Mouse (Mus musculus) ES-Bruce4 (cell line): ENCODE results near the gene Atxn1l. TPM values are rescaled to one million over a fixed set of nuclear protein-coding genes. Genes with fewer than 3 reads are reported as not detected.

ENCODE experiments used
- H3K27ac ChIP-seq: 2 replicates; pipeline ENCODE4 v1.5.1; 2012; ENCODE audit warnings: low read length, inconsistent platforms; ENCODE audit not compliant: insufficient read depth
- H3K27me3 ChIP-seq: 2 replicates; pipeline ENCODE4 v1.6.1; 2012; ENCODE audit warnings: mild to moderate bottlenecking, low read length, inconsistent platforms; ENCODE audit not compliant: control insufficient read depth, poor library complexity, insufficient read depth, severe bottlenecking
- H3K36me3 ChIP-seq: 2 replicates; pipeline ENCODE4 v1.6.1; 2012; ENCODE audit warnings: inconsistent platforms, mild to moderate bottlenecking, low read length, moderate library complexity; ENCODE audit not compliant: control insufficient read depth, poor library complexity, insufficient read depth, severe bottlenecking
- H3K4me1 ChIP-seq: one replicate; pipeline ENCODE4 v1.8.1; 2011; ENCODE audit warnings: low read length; ENCODE audit not compliant: control insufficient read depth, insufficient read depth
- H3K4me3 ChIP-seq: 2 replicates; pipeline ENCODE4 v1.5.1; 2011; ENCODE audit warnings: low read depth, mild to moderate bottlenecking, low read length
- H3K9ac ChIP-seq: 2 replicates; pipeline ENCODE4 v1.6.1; 2012; ENCODE audit warnings: low read depth, mild to moderate bottlenecking, inconsistent platforms; ENCODE audit not compliant: poor library complexity, severe bottlenecking
- H3K9me3 ChIP-seq: replicated peaks from 2 replicates; pipeline ENCODE4 v1.6.1; 2012; ENCODE audit warnings: mild to moderate bottlenecking, low read length, inconsistent platforms; ENCODE audit not compliant: control insufficient read depth, poor library complexity, insufficient read depth, severe bottlenecking
- CTCF ChIP-seq: IDR thresholded peaks from one replicate; pipeline ENCODE4 v1.8.1; 2011; ENCODE audit warnings: low read depth, low read length
- EP300 ChIP-seq: IDR thresholded peaks from 2 replicates; pipeline ENCODE4 v1.6.1; 2011; ENCODE audit warnings: low read depth, low read length; ENCODE audit not compliant: insufficient read depth
- POLR2A ChIP-seq: IDR thresholded peaks from one replicate; pipeline ENCODE4 v1.8.1; 2011; ENCODE audit warnings: low read length; ENCODE audit not compliant: insufficient read depth
- polyA plus RNA-seq: library from polyadenylated mRNA; stranded (reverse); fragments of >200 nt; gene quantifications from 2 replicates; pipeline ENCODE4 v1.2.4, GENCODE M21; 2011; ENCODE audit warnings: low read depth; ENCODE audit not compliant: missing spikeins, insufficient read depth, insufficient read length

The Atxn1l gene
- polyA plus RNA-seq, 1 experiment = 25.4 TPM

DNA sequence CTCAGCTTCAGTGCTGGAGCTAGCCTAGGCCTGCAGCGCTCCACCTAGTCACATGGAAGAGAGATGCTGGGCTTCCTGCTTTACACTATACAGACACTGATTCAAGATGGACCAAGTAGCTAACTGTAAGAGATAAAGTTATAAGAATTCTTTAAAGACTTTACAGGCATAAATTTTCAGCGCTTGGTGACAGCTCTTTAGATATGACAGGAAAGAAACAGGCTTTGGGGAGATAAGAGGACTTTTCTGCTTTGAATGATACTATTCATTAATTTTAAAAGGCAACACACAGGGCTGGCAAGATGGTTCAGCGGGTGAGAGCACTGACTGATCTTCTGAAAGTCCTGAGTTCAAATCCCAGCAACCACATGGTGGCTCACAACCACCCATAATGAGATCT is 39.1 kb downstream of the Atxn1l start:
- Histone ChIP-seq H3K27ac (no peak overlapping the region), H3K36me3 (no peaks in the 10 kb centered on the region), H3K27me3 (peaks cover 5% of the 10 kb centered on the region), H3K4me1 (peaks cover 2% of the 10 kb centered on the region), H3K9me3 (no peaks in the 10 kb centered on the region), H3K9ac (no peak overlapping the region), H3K4me3 (no peak overlapping the region)
- TF ChIP-seq EP300 = no peak
- no peak for TF ChIP-seq POLR2A
- TF ChIP-seq CTCF = no peak

GRCm38 (mm10) chr8:109697754-109698153 is 39.8 kb downstream of the Atxn1l start:
- Histone ChIP-seq H3K4me1 (peaks cover 2% of the 10 kb centered on the region), H3K9ac (no peak overlapping the region), H3K27me3 (peaks cover 5% of the 10 kb centered on the region), H3K27ac (no peak overlapping the region), H3K36me3 (no peaks in the 10 kb centered on the region), H3K9me3 (no peaks in the 10 kb centered on the region), H3K4me3 (no peak overlapping the region)
- TF ChIP-seq CTCF (no peak), POLR2A (no peak), EP300 (no peak)

GRCm38 (mm10) chr8:109694154-109694553 is 43.4 kb downstream of the Atxn1l start:
- Histone ChIP-seq H3K4me3 (0 out of 2 replicates have a peak overlapping the region, but pooled peaks have one; percentile 15), H3K9ac (0 out of 2 replicates have a peak overlapping the region, but pooled peaks have one; percentile 82), H3K4me1 (peaks cover 4% of the 10 kb centered on the region), H3K36me3 (no peaks in the 10 kb centered on the region), H3K9me3 (no peaks in the 10 kb centered on the region), H3K27ac (no peak overlapping the region), H3K27me3 (peaks cover 3% of the 10 kb centered on the region; the same call in 1 of the 2 replicates)
- TF ChIP-seq CTCF = no peak
- TF ChIP-seq EP300 = no peak
- TF ChIP-seq POLR2A = no peak

DNA sequence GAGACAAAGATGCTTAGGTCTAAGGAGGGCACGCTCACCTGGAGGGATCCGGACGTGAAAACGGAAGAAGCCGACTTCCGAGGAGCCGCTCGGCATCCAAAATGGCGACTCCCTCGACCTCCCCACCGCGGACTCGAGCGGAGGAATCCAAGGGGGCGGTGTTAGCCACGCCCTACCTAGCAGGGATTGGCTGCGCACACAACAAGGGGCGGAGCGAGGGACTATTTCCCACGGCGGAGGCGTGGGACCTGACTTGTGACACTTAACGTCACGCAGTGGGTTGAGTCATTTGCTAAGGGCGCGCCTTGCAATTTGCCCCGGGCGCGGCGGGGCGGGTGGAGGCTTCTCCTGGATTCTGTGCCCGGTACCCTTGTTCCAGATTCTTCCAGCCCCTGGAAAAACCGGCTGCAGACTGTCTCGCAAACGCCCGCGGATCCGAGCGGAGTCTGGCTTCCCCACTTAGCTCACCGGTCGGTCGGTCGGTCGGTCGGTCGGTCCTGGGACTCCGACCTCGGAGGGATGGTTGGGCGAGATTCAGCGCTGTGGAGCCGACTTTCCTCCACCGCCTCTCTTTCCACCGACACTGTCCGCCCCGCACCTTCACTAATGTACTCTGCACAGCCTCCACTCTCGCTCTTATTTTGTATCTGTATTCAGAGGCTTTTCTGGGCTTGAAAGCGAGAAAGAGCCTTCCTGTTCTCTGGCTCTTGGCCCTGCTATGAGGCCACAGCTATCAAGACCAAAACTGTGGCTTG is 44.2 kb downstream of the Atxn1l start, which contains the start of gene Ist1:
TSS of gene Ist1 (minus strand) at position 115 of the 755 bp plus-strand sequence.
- H3K9ac ChIP-seq = peak within 1 kb of the TSS; percentile 82
- peaks cover 4% of the 10 kb centered on the region for H3K4me1 ChIP-seq
- H3K27me3 ChIP-seq = peaks cover 3% of the 10 kb centered on the region; the same call in 1 of the 2 replicates
- H3K36me3 ChIP-seq = no peaks in the 10 kb centered on the region
- H3K4me3 ChIP-seq = peak within 1 kb of the TSS; percentile 85
- peak within 1 kb of the TSS; percentile 24 for H3K27ac ChIP-seq
- no peaks in the 10 kb centered on the region for H3K9me3 ChIP-seq
- TF ChIP-seq CTCF (no peak), EP300 (peak; percentile 67; the same call in 1 of the 2 replicates), POLR2A (peak; percentile 97)

DNA sequence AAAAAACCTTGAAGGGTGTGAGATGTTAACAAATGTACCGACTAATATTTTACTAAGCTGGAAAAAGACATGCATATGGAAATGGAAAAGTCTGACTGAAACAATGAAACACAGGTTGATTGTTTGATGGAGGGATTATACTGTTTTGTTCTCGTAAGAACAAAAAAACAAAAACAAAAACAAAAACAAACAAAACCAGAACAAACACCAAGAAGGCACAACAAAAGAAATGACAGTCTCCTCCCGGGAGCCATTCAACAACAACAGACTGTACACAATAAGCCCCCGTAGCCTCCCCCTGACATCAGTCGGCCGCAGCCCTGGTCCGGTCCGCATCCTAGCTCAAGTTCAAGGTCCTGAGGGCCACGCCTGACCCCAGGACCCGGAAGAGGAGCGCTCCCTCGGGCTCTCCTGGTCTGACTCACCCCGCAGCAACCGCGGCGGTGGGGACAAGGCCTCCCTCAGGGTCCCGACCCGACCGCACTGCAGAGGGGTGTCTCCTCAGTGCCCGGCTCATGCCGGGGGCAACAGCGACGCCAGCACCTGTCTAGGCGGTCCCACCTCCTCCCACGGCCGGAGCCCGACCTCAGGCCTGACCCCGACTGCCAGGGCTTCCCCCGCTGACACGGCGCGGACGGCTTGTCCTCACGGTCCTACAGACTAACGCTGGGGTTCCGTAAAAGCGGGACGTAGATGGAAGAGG is 44.9 kb downstream of the Atxn1l start:
- peak; percentile 81 for TF ChIP-seq EP300
- TF ChIP-seq POLR2A = no peak
- no peaks in the 10 kb centered on the region for H3K9me3 ChIP-seq

DNA sequence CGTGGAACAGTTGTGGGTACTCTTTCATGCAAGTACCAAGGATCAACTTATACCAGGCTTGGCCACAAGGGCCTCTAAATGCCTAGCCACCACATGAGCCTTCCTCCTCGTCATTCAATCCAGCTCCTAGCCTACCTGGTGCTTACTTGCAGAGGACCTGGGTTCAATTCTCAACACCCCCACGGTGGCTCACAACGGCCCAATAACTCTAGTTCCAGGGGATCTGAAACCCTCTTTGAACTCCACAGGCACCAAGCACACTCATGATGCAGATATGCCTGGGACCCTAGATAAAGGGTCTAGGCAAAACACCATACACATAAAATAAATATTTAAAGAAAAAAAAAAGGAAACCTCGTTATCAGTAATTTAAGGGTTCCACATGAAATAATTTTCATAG is 45.8 kb downstream of the Atxn1l start:
- Histone ChIP-seq H3K27ac (no peak overlapping the region), H3K36me3 (no peaks in the 10 kb centered on the region), H3K9ac (peak overlapping the region; percentile 82; the same call in 1 of the 2 replicates), H3K9me3 (no peaks in the 10 kb centered on the region), H3K4me1 (peaks cover 4% of the 10 kb centered on the region), H3K4me3 (no peak overlapping the region), H3K27me3 (peaks cover 3% of the 10 kb centered on the region; the same call in 1 of the 2 replicates)
- TF ChIP-seq EP300 (no peak), CTCF (no peak), POLR2A (no peak)

More for the DNA sequence above, 44.9 kb downstream of the Atxn1l start:
- Histone ChIP-seq H3K4me1 (peaks cover 4% of the 10 kb centered on the region), H3K4me3 (peak overlapping the region; percentile 85), H3K27me3 (peaks cover 3% of the 10 kb centered on the region; the same call in 1 of the 2 replicates), H3K9ac (peak overlapping the region; percentile 82), H3K27ac (peak overlapping the region; percentile 24), H3K36me3 (no peaks in the 10 kb centered on the region)
